Mouse (Mus musculus): ENCODE data around the gene Ankrd11.

DNA sequence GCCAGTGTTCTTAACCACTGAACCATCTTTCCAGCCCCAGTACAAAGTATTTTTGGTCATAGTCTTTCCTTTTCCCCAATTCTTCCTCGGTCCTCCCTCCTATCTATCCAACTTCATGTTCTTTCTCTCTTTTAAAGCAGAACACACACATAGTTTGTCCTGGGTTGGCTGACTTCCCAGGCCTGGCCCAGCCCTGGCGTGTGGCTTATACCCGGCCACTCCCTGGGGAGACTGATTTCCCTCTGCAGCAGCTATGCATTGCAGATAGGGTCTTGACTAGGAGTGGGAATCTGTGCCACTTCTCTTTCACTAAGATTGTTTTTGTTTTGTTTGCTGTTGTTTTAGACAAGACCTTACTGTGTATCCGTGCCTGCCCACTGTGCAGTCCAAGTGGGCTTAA lies 29.1 kb upstream of the Ankrd11 start:
- TF ChIP-seq CTCF (conservative IDR thresholded peaks at IDR 0.05; ENCODE audit: low read length) (no peak), POU5F1 (IDR thresholded peaks at IDR 0.05; ENCODE audit: borderline replicate concordance, low read length) (no peak)

Measured in E14TG2a.4 (cell line).